Mouse (Mus musculus): ENCODE results near the gene Abcb8.
"Not testable (repeated sequence)": the region's sequence is repeated elsewhere in the genome, so short reads cannot be mapped to it uniquely, and the experiment has no call there.

The Abcb8 gene

DNA sequence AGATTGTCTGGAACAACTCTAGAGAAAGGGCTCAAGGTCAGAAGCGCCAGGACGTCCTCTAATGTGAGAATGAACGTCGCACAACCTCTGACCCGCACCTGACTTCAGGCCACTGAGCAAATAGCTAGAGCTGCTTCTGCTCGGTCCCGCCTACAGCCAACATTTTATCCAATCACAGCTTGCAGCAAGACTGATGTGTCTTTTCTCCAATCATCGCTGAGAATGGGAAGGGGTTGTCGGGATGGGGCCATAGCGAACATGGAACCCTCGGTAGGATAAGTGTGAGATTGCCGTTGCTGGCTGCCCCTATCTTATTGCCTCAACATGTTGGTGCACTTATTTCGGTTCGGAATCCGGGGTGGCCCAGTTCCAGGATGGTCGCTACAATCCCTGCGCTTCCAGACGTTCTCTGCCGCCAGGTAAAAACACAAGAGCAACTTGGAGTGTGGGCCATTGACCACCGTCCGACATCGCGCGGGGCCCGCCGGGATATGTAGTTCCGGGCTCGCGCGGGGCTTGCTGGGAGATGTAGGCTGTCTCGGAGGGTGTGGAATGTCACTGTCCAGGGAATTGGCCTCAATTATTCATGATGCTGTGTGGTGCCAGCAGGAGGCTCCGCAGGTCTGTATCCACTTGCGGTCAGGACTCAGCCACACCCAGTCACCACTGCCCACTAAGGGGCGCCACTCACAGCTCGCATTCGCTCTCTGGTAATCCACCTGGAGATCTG, 867 bp downstream of the Abcb8 start:
- DNase-seq (ENCODE audit: low read depth, low spot score), result peak; percentile 92

DNA sequence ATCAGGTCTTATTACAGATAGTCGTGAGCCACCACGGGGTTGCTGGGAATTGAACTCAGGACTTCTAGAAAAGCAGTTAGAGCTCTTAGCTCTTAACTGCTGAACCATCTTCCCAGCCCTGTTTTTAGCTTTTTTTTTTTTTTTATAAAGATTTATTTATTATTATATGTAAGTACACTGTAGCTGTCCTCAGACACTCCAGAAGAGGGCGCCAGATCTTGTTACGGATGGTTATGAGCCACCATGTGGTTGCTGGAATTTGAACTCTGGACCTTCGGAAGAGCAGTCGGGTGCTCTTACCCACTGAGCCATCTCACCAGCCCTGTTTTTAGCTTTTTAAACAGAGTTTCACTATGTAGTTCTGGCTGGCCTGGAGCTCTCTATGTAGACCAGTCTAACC, 2.8 kb downstream of the Abcb8 start:
- DNase-seq (ENCODE audit: low read depth, low spot score), result not testable (repeated sequence)

DNA sequence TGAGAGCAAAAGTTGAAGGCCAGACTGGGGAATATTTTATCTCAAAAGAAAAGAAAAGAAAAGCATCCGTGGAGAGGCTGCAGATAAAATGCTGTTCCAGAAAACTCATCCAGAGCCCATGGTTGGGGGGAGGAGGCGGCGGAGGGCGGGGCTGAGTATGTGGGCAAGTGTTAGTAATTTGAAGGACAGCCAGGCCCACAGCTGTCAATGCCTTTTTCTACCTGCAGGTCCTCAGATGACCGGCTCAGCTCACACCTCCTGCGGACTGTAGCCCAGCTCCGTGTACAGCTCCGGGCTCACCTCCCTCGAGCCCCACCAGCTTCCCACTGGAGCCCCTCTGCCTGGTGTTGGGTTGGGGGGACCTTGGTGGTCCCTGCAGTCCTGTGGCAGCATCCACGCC, 6.2 kb downstream of the Abcb8 start:
- DNase-seq (ENCODE audit: low read depth, low spot score), result no peak

DNA sequence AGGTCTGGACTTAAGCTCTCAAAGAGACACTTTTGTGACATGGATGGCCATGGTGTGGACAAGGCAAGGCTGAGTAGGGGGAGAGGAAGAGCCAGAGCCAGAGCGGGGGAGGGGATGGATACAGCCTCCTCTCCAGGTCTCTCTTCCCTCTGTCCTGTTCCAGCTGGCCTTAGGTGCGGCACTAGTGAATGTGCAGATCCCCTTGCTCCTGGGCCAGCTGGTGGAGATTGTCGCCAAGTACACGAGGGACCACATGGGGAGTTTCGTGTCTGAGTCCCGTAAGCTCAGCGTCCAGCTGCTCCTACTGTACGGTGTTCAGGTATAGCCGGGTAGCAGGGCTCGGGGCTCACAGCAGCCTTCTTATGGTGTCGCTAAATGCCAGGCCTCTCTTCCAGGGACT, 6.9 kb downstream of the Abcb8 start:
- no peak for DNase-seq (ENCODE audit: low read depth, low spot score)

DNA sequence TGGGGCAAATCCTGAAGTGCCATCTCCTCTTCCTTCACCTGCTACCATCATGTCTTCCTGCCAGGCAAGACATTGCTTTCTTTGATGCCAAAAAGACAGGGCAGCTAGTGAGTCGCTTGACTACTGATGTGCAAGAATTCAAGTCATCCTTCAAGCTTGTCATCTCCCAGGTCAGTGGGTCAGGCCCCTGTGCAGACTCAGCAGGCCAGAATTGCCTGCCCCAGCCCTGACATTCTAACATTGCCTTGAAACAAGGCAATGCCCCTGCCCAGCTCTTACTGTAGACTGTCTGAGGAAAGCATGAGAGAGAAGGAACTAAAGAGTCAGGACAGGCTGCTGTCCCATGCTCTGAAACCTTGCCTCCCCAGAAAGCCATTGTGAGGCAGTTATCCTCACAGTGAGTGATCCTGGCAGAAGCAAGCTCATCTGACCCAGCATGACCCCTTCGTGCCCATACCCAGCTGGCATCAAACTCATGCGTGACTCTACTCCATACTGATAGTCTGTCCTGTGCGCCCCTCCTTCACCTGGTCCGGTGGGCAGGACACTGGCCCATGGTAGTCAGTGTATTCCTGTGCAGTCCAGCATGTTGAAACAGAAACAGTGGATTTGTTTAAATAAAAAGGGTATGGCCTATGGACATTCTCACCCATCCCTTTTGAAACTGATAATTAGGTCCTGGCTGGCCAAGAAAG, 7.6 kb downstream of the Abcb8 start:
- DNase-seq (ENCODE audit: low read depth, low spot score), result no peak

DNA sequence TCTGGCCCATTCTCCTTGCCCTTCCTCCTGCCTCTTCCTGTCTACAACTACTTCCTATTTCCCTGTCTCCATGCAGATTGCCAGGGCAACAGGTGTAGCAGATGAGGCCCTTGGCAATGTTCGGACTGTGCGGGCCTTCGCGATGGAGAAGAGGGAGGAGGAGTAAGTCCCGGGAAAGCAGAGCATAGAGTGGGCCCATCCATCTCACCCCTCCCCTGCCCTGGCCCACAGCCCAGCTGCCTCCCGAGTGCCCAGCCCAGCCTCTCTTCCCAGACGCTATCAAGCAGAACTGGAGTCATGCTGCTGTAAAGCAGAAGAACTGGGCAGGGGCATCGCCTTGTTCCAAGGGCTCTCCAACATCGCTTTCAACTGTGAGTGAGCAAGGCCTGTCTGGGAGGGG, 8.5 kb downstream of the Abcb8 start:
- DNase-seq (ENCODE audit: low read depth, low spot score), result no peak

DNA sequence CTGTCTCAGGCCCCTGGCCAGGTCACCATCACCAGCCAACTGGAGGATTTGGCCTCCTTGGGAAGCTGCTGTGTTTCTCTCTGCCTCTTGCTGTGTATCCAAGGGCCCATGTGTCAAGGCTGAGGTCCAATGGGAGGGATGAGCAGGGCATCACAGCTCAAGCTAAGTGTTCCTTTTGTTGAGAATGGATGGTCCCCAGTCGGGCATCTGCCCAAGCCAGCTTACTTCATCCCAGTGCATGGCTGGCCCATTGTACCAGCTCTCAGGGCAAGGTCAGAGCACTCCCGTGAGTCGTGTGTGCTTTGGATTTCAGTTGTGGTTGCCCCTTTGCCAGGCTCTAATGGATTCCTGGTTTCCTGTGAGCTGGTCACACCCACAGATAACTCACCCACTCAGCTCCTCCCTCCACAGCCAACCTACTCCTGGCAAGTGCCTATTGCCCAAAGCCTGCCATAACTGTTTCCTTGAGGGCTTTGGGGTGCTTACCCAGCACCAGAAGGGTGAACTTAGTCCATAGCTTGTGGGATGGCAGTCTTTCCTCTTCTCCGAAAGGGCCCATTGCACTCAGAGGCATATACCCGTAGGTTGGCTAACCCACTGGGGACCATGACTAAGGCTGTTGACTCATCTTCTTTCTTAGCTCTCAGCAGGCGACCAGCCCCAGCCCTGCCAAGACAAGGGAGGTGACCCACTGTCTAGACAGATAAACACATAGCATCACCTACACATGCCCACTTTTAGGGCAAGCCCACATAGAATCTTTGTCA, 11.3 kb downstream of the Abcb8 start:
- no peak for DNase-seq (ENCODE audit: low read depth, low spot score)

DNA sequence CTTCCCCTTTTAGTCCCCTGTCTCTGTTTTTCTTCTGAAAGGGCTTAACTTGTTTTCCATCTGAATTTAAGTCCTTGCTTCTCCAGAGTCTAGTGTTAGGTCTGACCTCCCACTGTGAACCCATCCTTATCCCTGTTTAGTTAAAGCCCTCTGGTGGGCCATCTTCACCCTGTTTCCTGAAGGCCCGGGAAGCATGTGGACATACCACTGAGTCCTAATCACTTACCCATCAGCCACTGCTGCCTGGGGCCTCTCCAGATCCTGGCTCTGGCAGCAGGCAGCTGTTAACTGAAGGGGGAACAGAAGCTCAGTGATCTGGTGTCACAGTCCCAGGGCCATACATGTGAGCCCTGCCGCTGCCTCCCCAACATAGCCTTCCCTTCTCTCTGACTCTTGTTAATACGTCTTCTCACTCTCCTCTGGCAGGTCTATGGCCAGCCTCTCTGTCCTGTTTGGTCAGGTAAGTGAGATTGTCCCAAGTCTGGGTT, 12.0 kb downstream of the Abcb8 start:
- DNase-seq (ENCODE audit: low read depth, low spot score), result no peak

DNA sequence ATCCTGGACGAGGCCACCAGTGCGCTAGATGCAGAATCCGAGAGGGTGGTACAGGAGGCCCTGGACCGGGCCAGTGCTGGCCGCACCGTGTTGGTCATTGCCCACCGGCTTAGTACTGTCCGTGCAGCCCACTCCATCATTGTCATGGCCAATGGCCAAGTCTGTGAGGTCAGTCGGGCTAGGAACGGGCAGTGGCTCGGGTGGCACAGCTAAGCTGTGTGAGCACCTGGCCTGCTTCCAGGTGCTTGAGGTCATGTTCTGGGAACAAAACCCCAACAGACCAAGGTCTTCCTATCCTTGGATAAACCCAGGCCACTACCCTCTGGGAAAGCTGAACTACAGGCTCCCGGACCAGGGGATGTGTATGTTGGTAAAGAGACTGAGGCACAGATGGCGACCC, 15.2 kb downstream of the Abcb8 start:
- no peak for DNase-seq (ENCODE audit: low read depth, low spot score)

DNA sequence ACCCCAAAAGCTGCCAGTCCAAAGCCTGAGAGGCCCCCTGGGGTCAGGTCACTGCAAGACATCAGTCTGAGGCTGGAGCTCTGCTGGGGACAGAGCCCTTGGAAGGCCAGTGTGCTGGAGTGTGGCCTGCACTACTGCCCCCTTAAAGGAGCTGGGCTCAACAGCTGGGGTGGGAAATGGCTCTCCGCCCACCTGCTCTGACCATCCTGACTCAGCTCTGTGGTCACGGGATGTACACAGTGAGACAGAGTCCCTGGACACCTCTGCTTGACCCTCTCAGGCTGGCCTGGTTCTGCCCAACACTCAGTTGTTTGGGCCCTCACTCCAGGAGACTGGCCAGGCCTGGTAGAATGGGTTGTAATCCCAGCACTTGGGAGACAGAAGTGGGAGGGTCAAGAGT, 16.0 kb downstream of the Abcb8 start:
- no peak for DNase-seq (ENCODE audit: low read depth, low spot score)

DNA sequence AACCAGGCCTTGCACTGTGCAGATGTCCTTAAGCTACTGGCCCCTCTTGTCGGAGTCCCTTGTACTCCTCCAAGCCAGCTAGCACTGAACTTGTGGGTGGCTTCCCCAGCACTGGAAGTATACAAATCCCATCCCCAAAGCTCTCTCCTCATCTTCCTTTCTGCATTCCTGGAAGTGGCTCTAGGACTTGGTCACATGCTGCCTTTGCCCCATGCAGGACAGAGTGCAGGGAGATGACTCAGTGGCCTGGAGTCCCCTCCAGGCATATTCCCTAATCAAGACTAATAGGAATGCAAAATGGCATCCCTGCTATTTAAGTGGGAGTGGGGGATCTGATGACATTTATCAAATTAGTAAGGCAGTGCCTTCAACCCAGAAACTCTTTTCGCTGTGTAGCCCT, 18.6 kb downstream of the Abcb8 start:
- DNase-seq (ENCODE audit: low read depth, low spot score), result no peak

DNA sequence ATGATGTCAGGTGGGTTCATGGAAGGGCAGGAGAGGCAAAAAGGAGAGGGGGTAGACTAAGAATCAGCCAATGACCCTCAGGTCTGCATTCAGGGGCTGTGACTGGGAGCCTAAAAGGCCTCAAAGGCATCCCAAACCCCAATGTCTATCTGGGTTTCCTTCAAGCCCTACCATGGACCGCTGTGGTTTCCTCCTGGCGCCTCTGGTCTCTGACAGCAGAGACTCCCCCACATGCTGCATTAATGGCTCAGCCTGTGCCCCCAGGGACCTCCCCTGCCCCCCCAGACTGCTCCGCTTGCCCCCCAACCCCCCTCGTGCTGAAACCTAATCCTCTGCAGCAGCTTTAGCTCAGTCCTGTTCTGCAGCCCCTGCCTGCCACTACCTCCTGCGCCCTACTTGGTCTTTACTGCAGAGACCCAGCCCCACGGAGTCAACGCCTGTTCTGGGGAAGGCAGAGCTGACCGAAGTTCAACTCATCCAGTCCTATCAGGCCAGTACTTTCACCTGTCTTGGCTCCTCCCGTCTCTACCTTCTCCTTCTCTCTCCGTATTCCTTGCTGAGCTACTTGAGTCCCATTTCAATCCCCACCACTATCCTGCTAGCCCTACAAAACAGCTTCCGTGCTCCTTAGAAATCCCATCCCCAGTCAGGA, 19.7 kb downstream of the Abcb8 start, which contains the start of gene Asic3:
Gene Asic3, plus strand, starts transcription at position 351 of the 652 bp plus-strand sequence.
- no peak for DNase-seq (ENCODE audit: low read depth, low spot score)

DNA sequence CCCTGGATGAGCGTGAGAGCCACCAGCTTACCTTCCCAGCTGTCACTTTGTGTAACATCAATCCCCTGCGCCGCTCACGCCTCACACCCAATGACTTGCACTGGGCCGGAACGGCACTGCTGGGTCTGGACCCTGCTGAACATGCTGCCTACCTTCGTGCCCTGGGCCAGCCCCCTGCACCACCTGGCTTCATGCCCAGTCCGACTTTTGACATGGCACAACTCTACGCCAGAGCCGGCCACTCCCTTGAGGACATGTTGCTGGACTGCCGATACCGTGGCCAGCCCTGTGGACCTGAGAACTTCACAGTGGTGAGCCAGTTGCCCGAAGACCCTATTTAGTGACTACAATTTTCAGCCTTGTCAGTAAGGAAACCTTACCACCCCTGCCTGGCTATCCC, 20.5 kb downstream of the Abcb8 start:
- no peak for DNase-seq (ENCODE audit: low read depth, low spot score)

DNA sequence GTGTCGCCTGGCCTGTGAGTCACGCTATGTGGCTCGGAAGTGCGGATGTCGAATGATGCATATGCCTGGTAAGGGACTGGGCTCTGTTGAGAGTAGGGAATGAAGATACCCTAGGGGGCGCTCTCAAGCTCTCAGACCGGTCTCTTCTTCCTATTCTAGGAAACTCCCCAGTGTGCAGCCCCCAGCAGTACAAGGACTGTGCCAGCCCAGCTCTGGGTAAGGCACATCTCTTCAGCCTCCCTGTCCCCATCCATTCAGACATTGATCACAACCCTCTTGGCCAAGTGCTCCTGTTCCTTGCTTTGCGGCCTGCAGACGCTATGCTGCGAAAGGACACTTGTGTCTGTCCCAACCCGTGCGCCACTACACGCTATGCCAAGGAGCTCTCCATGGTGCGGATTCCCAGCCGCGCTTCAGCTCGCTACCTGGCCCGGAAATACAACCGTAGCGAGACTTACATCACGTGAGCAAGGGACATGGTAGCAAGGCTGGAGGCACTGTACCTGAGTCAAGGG, 22.8 kb downstream of the Abcb8 start:
- peak; percentile 71 for DNase-seq (ENCODE audit: low read depth, low spot score)

DNA sequence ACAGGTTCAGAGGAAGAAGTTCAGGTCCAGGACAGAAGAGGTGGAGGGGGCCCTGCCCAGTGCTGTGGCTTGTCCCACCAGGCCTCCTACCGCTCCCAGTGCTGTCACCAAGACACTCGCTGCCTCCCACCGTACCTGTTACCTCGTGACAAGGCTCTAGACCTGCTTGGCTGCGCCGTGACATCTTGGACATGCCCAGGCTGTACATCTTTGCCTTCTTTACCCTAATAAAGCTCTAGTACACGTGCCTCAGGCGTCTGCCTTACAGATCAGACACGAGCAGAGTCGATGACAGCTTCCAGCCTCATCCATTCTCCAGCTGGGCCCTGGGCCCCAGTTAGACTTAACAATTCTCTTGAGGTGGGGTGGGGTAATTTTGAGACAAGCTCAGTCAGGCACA, 24.1 kb downstream of the Abcb8 start:
- DNase-seq (ENCODE audit: low read depth, low spot score), result no peak

DNA sequence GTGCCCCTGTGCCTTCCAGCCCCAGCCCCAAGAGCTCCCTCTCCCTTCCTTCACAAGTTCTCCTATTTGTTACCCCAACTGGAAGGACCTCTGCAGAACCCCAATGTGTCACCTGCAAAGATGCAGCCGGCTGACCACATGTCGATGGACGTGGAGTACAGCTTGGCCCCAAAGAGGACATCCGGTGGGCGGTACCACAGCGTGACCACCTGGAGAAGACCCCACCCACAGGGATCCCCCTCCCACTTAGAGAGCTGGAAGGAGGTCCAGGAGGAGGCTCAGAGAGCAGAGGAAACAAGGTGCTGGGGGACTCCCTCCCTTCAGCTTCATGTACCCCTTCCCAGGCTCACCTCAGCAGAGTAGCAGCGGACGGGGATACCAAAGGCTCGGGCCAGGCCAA, 26.9 kb downstream of the Abcb8 start:
- DNase-seq (ENCODE audit: low read depth, low spot score), result no peak

DNA sequence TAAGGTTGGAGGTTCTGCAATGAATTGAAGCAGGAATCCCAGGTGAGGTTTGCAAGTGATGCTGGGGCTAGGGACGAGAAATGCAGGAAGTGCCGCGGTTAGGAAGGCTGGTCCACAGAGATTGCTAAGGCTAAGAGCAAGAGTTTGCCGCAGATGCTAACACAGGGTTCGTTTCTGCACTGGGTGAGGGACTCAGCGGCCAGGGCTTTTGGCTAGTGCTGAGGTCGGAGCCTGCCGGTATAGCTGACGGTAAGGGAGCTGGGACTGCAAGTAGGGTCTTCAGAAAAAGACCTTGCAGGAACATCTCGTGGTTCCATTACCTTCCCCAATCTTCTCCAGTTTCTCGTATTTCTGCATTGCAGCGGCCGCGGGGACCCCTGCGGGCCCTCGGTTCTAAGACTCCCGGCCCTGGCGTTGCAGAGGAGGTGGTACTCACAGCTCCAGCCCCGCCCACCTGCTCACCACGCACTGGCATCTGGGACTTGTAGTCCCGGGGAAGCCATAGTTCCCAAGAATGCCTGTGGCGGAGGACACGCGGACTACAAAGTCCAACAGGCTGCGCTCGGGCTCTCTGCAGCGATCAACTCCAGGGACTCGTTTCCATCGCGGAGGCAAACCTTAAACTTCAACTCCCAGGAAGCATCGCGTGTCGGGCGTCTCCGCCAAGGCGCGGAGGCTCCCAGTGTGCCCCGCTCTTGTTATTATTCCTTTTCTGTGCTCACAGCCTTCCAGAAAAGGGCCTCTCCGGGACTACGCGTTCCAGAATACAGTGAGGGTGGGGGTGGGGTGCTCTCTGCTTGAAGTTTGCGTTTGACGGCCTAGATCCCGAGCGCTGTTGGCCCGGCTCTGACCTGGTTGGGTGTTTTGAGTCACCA, 29.9 kb downstream of the Abcb8 start, which contains the start of the genes Cdk5 and Slc4a2:
Gene Cdk5, minus strand, starts transcription at position 402 of the 875 bp plus-strand sequence.
Gene Slc4a2, plus strand, starts transcription at position 709 of the 875 bp plus-strand sequence.
- peak; percentile 97 for DNase-seq (ENCODE audit: low read depth, low spot score)

DNA sequence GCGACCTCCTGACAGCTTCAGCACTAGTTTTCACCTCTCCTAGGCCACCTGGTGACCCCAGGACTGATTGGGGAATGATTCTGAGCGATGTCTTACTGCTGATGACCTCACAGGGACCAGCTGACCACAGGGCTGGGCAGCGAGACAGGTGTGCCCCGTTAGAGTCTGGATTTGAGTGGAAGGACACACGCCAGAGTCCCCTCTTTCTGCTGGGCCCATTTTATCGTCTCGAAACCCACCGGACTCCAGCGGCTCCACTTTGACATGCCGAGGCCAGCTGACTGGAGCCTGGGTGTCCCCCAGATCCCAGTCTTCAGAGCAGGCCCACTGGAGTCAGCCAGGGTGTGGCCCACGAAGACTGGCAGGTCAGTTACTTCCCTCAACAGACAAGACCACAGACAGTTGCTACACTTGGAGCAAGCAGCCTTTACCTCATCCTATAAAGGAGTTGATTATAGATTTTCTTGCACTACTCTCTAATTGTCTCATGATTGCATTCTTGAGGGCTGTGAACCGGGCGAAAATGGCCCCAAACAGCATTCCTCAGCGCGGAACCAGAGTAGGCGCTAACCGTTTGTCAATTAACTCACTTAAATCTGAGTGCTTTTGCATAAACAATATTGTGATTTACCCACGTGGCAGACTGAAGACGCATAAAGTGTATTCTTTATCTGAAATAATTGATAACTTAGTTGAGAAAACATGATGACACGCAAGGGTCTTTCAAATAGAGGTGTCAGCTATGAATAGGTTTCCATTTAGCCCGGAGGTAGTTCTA, 30.7 kb downstream of the Abcb8 start:
- DNase-seq (ENCODE audit: low read depth, low spot score), result no peak

DNA sequence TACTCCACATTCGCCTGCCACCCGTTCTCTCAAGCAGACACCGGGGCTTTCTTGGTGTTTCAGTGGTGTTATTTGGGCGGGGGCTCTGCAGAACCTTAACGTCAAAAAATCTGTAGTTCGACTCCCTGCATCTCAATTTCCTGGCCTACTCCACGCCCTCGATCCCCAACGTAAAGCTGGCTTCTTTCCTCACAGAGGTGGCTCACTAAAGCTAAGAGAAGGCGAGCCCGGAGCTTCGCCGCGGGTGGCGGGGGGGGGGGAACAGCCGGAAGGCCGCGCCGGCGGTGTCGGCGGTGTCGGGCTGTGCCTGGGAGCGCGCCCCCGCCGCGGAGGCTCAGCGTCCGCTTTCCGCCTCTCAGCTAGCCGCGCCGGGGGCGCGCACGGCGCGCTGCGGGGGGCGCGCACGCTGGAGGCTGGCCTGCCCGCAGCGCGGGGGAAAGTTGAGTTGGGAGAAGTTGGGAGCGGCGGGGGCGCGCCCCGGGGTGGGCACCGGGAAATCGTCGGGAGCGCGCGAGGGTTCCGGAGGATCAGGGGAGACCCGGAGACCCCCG, 31.5 kb downstream of the Abcb8 start:
- DNase-seq (ENCODE audit: low read depth, low spot score), result no peak

All from WW6 (cell line).